Mouse (Mus musculus) CH12F3 (cell line): ENCODE measurements at regions not wholly inside any gene's neighbourhood (a gene's known extent, or its start where the extent isn't known, plus 50 kb on each side); places are given as distances from the start of the nearest gene placed in this dataset.

Experiments
- in situ Hi-C: fragments of 300-500 bp; cut with MboI; formaldehyde crosslinking; loops from 2 replicates; pipeline ENCODE4 v1.14.3; 2020; ENCODE audit warnings: low sequenced_read_pairs

GRCm38 (mm10) chr1:177612546-177612945 lies 117.1 kb upstream of the 1700016C15Rik start:
- in situ Hi-C loops, result no loop called here

- in situ Hi-C loops, result no loop called here
Observed at GRCm38 (mm10) chr1:177615609-177616008, 114.0 kb upstream of the 1700016C15Rik start.

GRCm38 (mm10) chr1:177616335-177617239 lies 113.0 kb upstream of the 1700016C15Rik start:
- in situ Hi-C loops, result no loop called here

GRCm38 (mm10) chr1:177620501-177621099 lies 109.0 kb upstream of the 1700016C15Rik start:
- in situ Hi-C loops, result no loop called here

- in situ Hi-C loops, result no loop called here
Observed at GRCm38 (mm10) chr1:177621854-177622590, 107.6 kb upstream of the 1700016C15Rik start.

- in situ Hi-C loops, result no loop called here
Observed at GRCm38 (mm10) chr1:177623304-177623726, 106.3 kb upstream of the 1700016C15Rik start.

- in situ Hi-C loops, result no loop called here
Observed at GRCm38 (mm10) chr1:177623735-177624134, 105.9 kb upstream of the 1700016C15Rik start.

- in situ Hi-C loops, result no loop called here
Observed at GRCm38 (mm10) chr1:177627814-177628213, 101.8 kb upstream of the 1700016C15Rik start.

GRCm38 (mm10) chr1:177633966-177634602 lies 95.5 kb upstream of the 1700016C15Rik start:
- in situ Hi-C loops, result no loop called here

- in situ Hi-C loops, result no loop called here
Observed at GRCm38 (mm10) chr1:177637061-177637460, 92.6 kb upstream of the 1700016C15Rik start.

GRCm38 (mm10) chr1:177638381-177638780 lies 91.2 kb upstream of the 1700016C15Rik start:
- in situ Hi-C loops, result no loop called here

- in situ Hi-C loops, result no loop called here
Observed at GRCm38 (mm10) chr1:177639931-177640846, 89.4 kb upstream of the 1700016C15Rik start.

GRCm38 (mm10) chr1:177642712-177643467 lies 86.7 kb upstream of the 1700016C15Rik start:
- in situ Hi-C loops, result no loop called here

GRCm38 (mm10) chr1:177643662-177644061 lies 86.0 kb upstream of the 1700016C15Rik start:
- in situ Hi-C loops, result no loop called here

GRCm38 (mm10) chr1:177644214-177644613 lies 85.4 kb upstream of the 1700016C15Rik start:
- in situ Hi-C loops, result no loop called here

GRCm38 (mm10) chr1:177645327-177645726 lies 84.3 kb upstream of the 1700016C15Rik start:
- in situ Hi-C loops, result no loop called here

- in situ Hi-C loops, result no loop called here
Observed at GRCm38 (mm10) chr1:177645897-177646535, 83.6 kb upstream of the 1700016C15Rik start.

GRCm38 (mm10) chr1:177647876-177648275 lies 81.7 kb upstream of the 1700016C15Rik start:
- in situ Hi-C loops, result no loop called here

- in situ Hi-C loops, result no loop called here
Observed at GRCm38 (mm10) chr1:177648974-177649373, 80.6 kb upstream of the 1700016C15Rik start.
